Mouse (Mus musculus) brown adipose tissue, adult 24 weeks (tissue): ENCODE measurements around the gene Agap3. TPM values are rescaled to one million over a fixed set of nuclear protein-coding genes. Genes with fewer than 3 reads are reported as not detected.

ENCODE experiments used
- H3K27ac ChIP-seq: fragments of 200-500 bp; replicated peaks from 2 replicates; pipeline ENCODE4 v1.5.1; 2012; ENCODE audit warnings: low read depth, mild to moderate bottlenecking, low read length
- H3K4me1 ChIP-seq: fragments of 200-500 bp; 2 replicates; pipeline ENCODE4 v1.6.1; 2012; ENCODE audit warnings: low read length, mixed read lengths; ENCODE audit not compliant: control insufficient read depth, insufficient read depth, insufficient read length
- H3K4me3 ChIP-seq: fragments of 200-500 bp; 2 replicates; pipeline ENCODE4 v1.5.1; 2012; ENCODE audit warnings: low read depth, mild to moderate bottlenecking, low read length, moderate library complexity; ENCODE audit not compliant: insufficient read depth
- polyA plus RNA-seq: library from polyadenylated mRNA; stranded (reverse); fragments of >200 nt; gene quantifications from 2 replicates; pipeline ENCODE4 v1.2.4, GENCODE M21; 2012; ENCODE audit not compliant: missing spikeins, insufficient read depth, insufficient read length

Agap3 gene
- polyA plus RNA-seq, 1 experiment, result 17.2 TPM

- Histone ChIP-seq H3K4me3 (no peak overlapping the region), H3K4me1 (no peaks in the 10 kb centered on the region), H3K27ac (no peak overlapping the region)
These were observed 50.8 kb downstream of the Agap3 start for GRCm38 (mm10) chr5:24502786-24503185.

- Histone ChIP-seq H3K4me3 (no peak overlapping the region), H3K4me1 (no peaks in the 10 kb centered on the region), H3K27ac (no peak overlapping the region)
These were observed 53.5 kb downstream of the Agap3 start for GRCm38 (mm10) chr5:24505513-24505912.

- Histone ChIP-seq H3K27ac (no peak overlapping the region), H3K4me1 (no peaks in the 10 kb centered on the region), H3K4me3 (no peak overlapping the region)
These were observed 56.4 kb downstream of the Agap3 start for GRCm38 (mm10) chr5:24508406-24508805.

- H3K4me1 ChIP-seq, result no peaks in the 10 kb centered on the region
- H3K27ac ChIP-seq, result no peak overlapping the region
- H3K4me3 ChIP-seq, result no peak overlapping the region
These were observed 58.7 kb downstream of the Agap3 start for GRCm38 (mm10) chr5:24510635-24511034.

- H3K4me1 ChIP-seq, result no peaks in the 10 kb centered on the region
- peak overlapping the region; percentile 36; the same call in 1 of the 2 replicates for H3K27ac ChIP-seq
- no peak overlapping the region for H3K4me3 ChIP-seq
These were observed 60.3 kb downstream of the Agap3 start for GRCm38 (mm10) chr5:24512271-24512670.

- Histone ChIP-seq H3K4me3 (no peak overlapping the region), H3K4me1 (no peaks in the 10 kb centered on the region), H3K27ac (no peak overlapping the region)
These were observed 69.4 kb downstream of the Agap3 start for GRCm38 (mm10) chr5:24521366-24521765.

- H3K27ac ChIP-seq, result no peak overlapping the region
- H3K4me1 ChIP-seq, result no peaks in the 10 kb centered on the region
- no peak overlapping the region for H3K4me3 ChIP-seq
These were observed 71.8 kb downstream of the Agap3 start for GRCm38 (mm10) chr5:24523806-24524205.

- Histone ChIP-seq H3K27ac (no peak overlapping the region), H3K4me1 (no peaks in the 10 kb centered on the region), H3K4me3 (no peak overlapping the region)
These were observed 72.5 kb downstream of the Agap3 start for GRCm38 (mm10) chr5:24524522-24524921.

GRCm38 (mm10) chr5:24525360-24526189 lies 73.6 kb downstream of the Agap3 start:
- no peaks in the 10 kb centered on the region for H3K4me1 ChIP-seq
- H3K4me3 ChIP-seq, result peak overlapping the region; percentile 41; the same call in 1 of the 2 replicates
- H3K27ac ChIP-seq, result no peak overlapping the region

GRCm38 (mm10) chr5:24526190-24526888 lies 74.4 kb downstream of the Agap3 start:
- Histone ChIP-seq H3K4me1 (no peaks in the 10 kb centered on the region), H3K4me3 (peak overlapping the region; percentile 41), H3K27ac (no peak overlapping the region)

GRCm38 (mm10) chr5:24526889-24527230 lies 74.9 kb downstream of the Agap3 start, which contains the start of gene Gbx1:
TSS of gene Gbx1 (minus strand) at chr5:24527202.
- H3K4me1 ChIP-seq, result no peaks in the 10 kb centered on the region
- peak within 1 kb of the TSS; percentile 41 for H3K4me3 ChIP-seq
- H3K27ac ChIP-seq, result no peak within 1 kb of the TSS

- no peak overlapping the region for H3K4me3 ChIP-seq
- H3K27ac ChIP-seq, result no peak overlapping the region
- no peaks in the 10 kb centered on the region for H3K4me1 ChIP-seq
These were observed 75.8 kb downstream of the Agap3 start for GRCm38 (mm10) chr5:24527780-24528179.

- H3K27ac ChIP-seq, result no peak overlapping the region
- H3K4me3 ChIP-seq, result no peak overlapping the region
- no peaks in the 10 kb centered on the region for H3K4me1 ChIP-seq
These were observed 78.2 kb downstream of the Agap3 start for GRCm38 (mm10) chr5:24530042-24530689.

- no peak overlapping the region for H3K4me3 ChIP-seq
- H3K4me1 ChIP-seq, result no peaks in the 10 kb centered on the region
- H3K27ac ChIP-seq, result no peak overlapping the region
These were observed 81.4 kb downstream of the Agap3 start for GRCm38 (mm10) chr5:24533391-24533790.

- Histone ChIP-seq H3K4me1 (no peaks in the 10 kb centered on the region), H3K4me3 (no peak overlapping the region), H3K27ac (no peak overlapping the region)
These were observed 82.3 kb downstream of the Agap3 start for GRCm38 (mm10) chr5:24534292-24534691.
